Mouse (Mus musculus) liver, embryonic 14.5 days (tissue): ENCODE measurements around the gene Ckap4. TPM values are rescaled to one million over a fixed set of nuclear protein-coding genes. Genes with fewer than 3 reads are reported as not detected.

ENCODE experiments used
- ATAC-seq: fragments of 200-750 bp; cut with Nextera tagmentation; 2 replicates; pipeline ENCODE4 v1.8.0; 2017; ENCODE audit warnings: moderate number of reproducible peaks, mild to moderate bottlenecking, moderate library complexity; ENCODE audit not compliant: insufficient read depth
- DNase-seq, 3 experiments: peaks; one replicate each; pipeline ENCODE4 v3.0.0-alpha.2; 2012 to 2013; ENCODE audit warnings: low read depth in 3 of 3, low spot score in 3 of 3
- H3K27ac ChIP-seq: fragments of 300-500 bp; sonication (generic); 2 replicates; pipeline ENCODE4 v1.5.1; 2014; ENCODE audit warnings: moderate library complexity, mild to moderate bottlenecking, control low read depth, inconsistent platforms
- H3K27me3 ChIP-seq: fragments of 300-500 bp; sonication (generic); 2 replicates; pipeline ENCODE4 v1.6.1; 2014; ENCODE audit warnings: mild to moderate bottlenecking, low read length, moderate library complexity; ENCODE audit not compliant: control insufficient read depth, insufficient read depth
- H3K36me3 ChIP-seq: fragments of 300-500 bp; sonication (generic); replicated peaks from 2 replicates; pipeline ENCODE4 v1.6.1; 2014; ENCODE audit warnings: low read depth; ENCODE audit not compliant: control insufficient read depth, insufficient read depth
- H3K4me1 ChIP-seq, 2 experiments: fragments of 200-500 bp in 1 of 2; fragments of 300-500 bp in 1 of 2; sonication (generic) in 1 of 2; replicated peaks; 2 replicates each; pipeline ENCODE4 v1.6.1; 2012 to 2014; ENCODE audit warnings: antibody characterized with exemption in 1 of 2, inconsistent platforms in 1 of 2, low read length in 1 of 2; ENCODE audit not compliant: control insufficient read depth in 2 of 2, insufficient read depth in 2 of 2
- H3K4me2 ChIP-seq: fragments of 300-500 bp; sonication (generic); 2 replicates; pipeline ENCODE4 v1.6.1; 2014; ENCODE audit warnings: low read depth, mild to moderate bottlenecking, control low read depth, moderate library complexity
- H3K4me3 ChIP-seq, 2 experiments: fragments of 200-500 bp in 1 of 2; fragments of 300-500 bp in 1 of 2; sonication (generic) in 1 of 2; 2 replicates each; pipeline ENCODE4 v1.5.1; 2012 to 2014; ENCODE audit warnings: low read depth in 2 of 2, low read length in 2 of 2, mild to moderate bottlenecking in 2 of 2, control low read depth in 1 of 2, inconsistent platforms in 1 of 2, moderate library complexity in 1 of 2; ENCODE audit not compliant: insufficient read depth in 1 of 2
- H3K9ac ChIP-seq: fragments of 300-500 bp; sonication (generic); replicated peaks from 2 replicates; pipeline ENCODE4 v1.6.1; 2014; ENCODE audit warnings: mild to moderate bottlenecking, control low read depth, moderate library complexity
- H3K9me3 ChIP-seq: fragments of 300-500 bp; sonication (generic); 2 replicates; pipeline ENCODE4 v1.6.1; 2016; ENCODE audit warnings: low read length, mixed read lengths; ENCODE audit not compliant: control insufficient read depth
- CTCF ChIP-seq: IDR thresholded peaks from 2 replicates; pipeline ENCODE4 v1.5.1; 2016; ENCODE audit warnings: antibody characterized with exemption, low read depth, control low read depth
- EP300 ChIP-seq: IDR thresholded peaks from 2 replicates; pipeline ENCODE4 v1.6.1; 2016; ENCODE audit warnings: antibody characterized with exemption, low read depth
- WGBS: fragments of 180-500 bp; shearing (Covaris S2); extraction: QIAGEN DNeasy Blood & Tissue Kit; methylation state at CpG from one replicate; pipeline ENCODE4 v1.1.7; 2014; ENCODE audit not compliant: insufficient replicate concordance; 5-methylcytosine and 5-hydroxymethylcytosine counted together
- polyA plus RNA-seq, 2 experiments: library from polyadenylated mRNA; depleted of rRNA in 1 of 2; stranded (reverse) in 1 of 2; unstranded in 1 of 2; fragments of >200 nt; fragmentation: Nextera tagmentation in 1 of 2; extraction: Ambion mirVana in 1 of 2; gene quantifications; 2 replicates each; pipeline versions ENCODE4 v1.2.1 to v1.2.3; 2012 to 2014

The Ckap4 gene
- polyA plus RNA-seq, 2 experiments, result 5.8 to 8.6 TPM

GRCm38 (mm10) chr10:84549920-84550293, 16.0 kb upstream of the Ckap4 start:
- DNase-seq, result no peak
- TF ChIP-seq CTCF (no peak), EP300 (no peak)
- H3K9me3 ChIP-seq, result no peaks in the 10 kb centered on the region
- ATAC-seq, result no peak; the same call in 1 of the 2 replicates
- no peak overlapping the region for H3K9ac ChIP-seq
- no peaks in the 10 kb centered on the region for H3K4me1 ChIP-seq
- WGBS, result 20% methylated on average over 10 of the region's 10 CpGs
- no peak overlapping the region for H3K4me3 ChIP-seq
- peak overlapping the region; percentile 26; the same call in 1 of the 2 replicates for H3K4me2 ChIP-seq
- H3K36me3 ChIP-seq, result no peaks in the 10 kb centered on the region
- no peaks in the 10 kb centered on the region for H3K27me3 ChIP-seq
- H3K27ac ChIP-seq, result no peak overlapping the region

- 0 out of 2 replicates have a peak, but pooled peaks have one; percentile 28 for ATAC-seq
- WGBS, result 45% methylated on average over 17 of the region's 17 CpGs
- no peak overlapping the region for H3K4me2 ChIP-seq
Observed at GRCm38 (mm10) chr10:84549146-84549919, 15.5 kb upstream of the Ckap4 start.

GRCm38 (mm10) chr10:84544841-84545610, 11.2 kb upstream of the Ckap4 start:
- no peaks in the 10 kb centered on the region for H3K9me3 ChIP-seq
- peaks cover 10 to 14% of the 10 kb centered on the region in 2 experiments for H3K4me1 ChIP-seq
- ATAC-seq, result no peak
- TF ChIP-seq CTCF, result no peak
- no peak for TF ChIP-seq EP300
- H3K4me3 ChIP-seq, result no peak overlapping the region
- no peaks in the 10 kb centered on the region for H3K27me3 ChIP-seq
- H3K9ac ChIP-seq, result no peak overlapping the region
- no peaks in the 10 kb centered on the region for H3K36me3 ChIP-seq
- no peak overlapping the region for H3K4me2 ChIP-seq
- H3K27ac ChIP-seq, result no peak overlapping the region
- no peak for DNase-seq
- WGBS, result 55% methylated on average over 7 of the region's 7 CpGs

More at GRCm38 (mm10) chr10:84549146-84549919, 15.5 kb upstream of the Ckap4 start:
- Histone ChIP-seq H3K27me3 (no peaks in the 10 kb centered on the region), H3K9me3 (no peaks in the 10 kb centered on the region), H3K27ac (no peak overlapping the region), H3K4me3 (no peak overlapping the region), H3K9ac (no peak overlapping the region), H3K4me1 (no peaks in the 10 kb centered on the region), H3K36me3 (no peaks in the 10 kb centered on the region)
- TF ChIP-seq CTCF, result no peak
- no peak for TF ChIP-seq EP300
- no peak for DNase-seq

- Histone ChIP-seq H3K4me2 (no peak overlapping the region), H3K9me3 (no peaks in the 10 kb centered on the region), H3K4me3 (no peak overlapping the region), H3K27ac (no peak overlapping the region), H3K27me3 (no peaks in the 10 kb centered on the region), H3K4me1 (peaks cover 10 to 14% of the 10 kb centered on the region in 2 experiments), H3K36me3 (no peaks in the 10 kb centered on the region), H3K9ac (no peak overlapping the region)
- ATAC-seq (peak; percentile 65; the same call in 1 of the 2 replicates), DNase-seq (peak in 1 of 3 experiments; percentile 22)
- TF ChIP-seq EP300 (peak; percentile 51), CTCF (0 out of 2 replicates have a peak, but pooled peaks have one; percentile 10)
- WGBS, result 42% methylated on average over 11 of the region's 11 CpGs
Observed at GRCm38 (mm10) chr10:84542802-84543658, 9.2 kb upstream of the Ckap4 start.
